Mouse (Mus musculus) cortical plate, adult 2 months (tissue): ENCODE measurements around the gene Vgf. TPM values are rescaled to one million over a fixed set of nuclear protein-coding genes. Genes with fewer than 3 reads are reported as not detected.

Experiments
- H3K27ac ChIP-seq: fragments of 200-500 bp; 2 replicates; pipeline ENCODE4 v1.5.1; 2012; ENCODE audit warnings: low read length, control low read depth, inconsistent platforms; ENCODE audit not compliant: insufficient read depth
- H3K4me1 ChIP-seq: fragments of 200-500 bp; 2 replicates; pipeline ENCODE4 v1.6.1; 2011; ENCODE audit warnings: low read length; ENCODE audit not compliant: control insufficient read depth, insufficient read depth
- H3K4me3 ChIP-seq: fragments of 200-500 bp; 2 replicates; pipeline ENCODE4 v1.5.1; 2011; ENCODE audit warnings: mild to moderate bottlenecking, low read length, control low read depth; ENCODE audit not compliant: insufficient read depth
- CTCF ChIP-seq: fragments of 200-500 bp; IDR thresholded peaks from 2 replicates; pipeline ENCODE4 v1.5.1; 2011; ENCODE audit warnings: mild to moderate bottlenecking, control low read depth, low read length; ENCODE audit not compliant: insufficient read depth; ENCODE audit errors: extremely low read depth
- POLR2A ChIP-seq: fragments of 200-500 bp; IDR thresholded peaks from 2 replicates; pipeline ENCODE4 v1.6.1; 2011; ENCODE audit warnings: mild to moderate bottlenecking, low read length, control low read depth; ENCODE audit not compliant: insufficient read depth; ENCODE audit errors: extremely low read depth
- polyA plus RNA-seq: library from polyadenylated mRNA; depleted of rRNA; stranded (reverse); fragments of >200 nt; gene quantifications from 2 replicates; pipeline ENCODE4 v1.2.3, GENCODE M21; 2012

Gene Vgf
- polyA plus RNA-seq, 1 experiment = 168 TPM

DNA sequence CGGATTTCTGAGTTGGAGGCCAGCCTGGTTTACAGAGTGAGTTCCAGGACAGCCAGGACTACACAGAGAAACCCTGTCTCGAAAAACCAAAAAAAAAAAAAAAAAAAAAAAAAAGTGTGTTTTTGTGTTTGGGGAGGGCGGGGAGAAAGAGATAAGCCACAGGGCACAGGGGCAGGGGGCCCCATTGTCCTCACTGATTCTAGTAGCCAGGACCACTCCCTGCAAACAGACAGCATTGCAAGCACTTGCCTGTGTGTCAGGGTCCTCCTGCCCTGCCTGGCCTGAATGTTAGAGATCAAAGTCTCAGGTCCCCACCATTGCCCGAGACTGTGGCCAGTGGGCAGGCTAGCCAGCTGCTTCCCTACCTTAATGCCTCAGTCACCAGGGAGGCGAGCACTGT is 26.7 kb upstream of the Vgf start:
- TF ChIP-seq CTCF (no peak), POLR2A (no peak)
- Histone ChIP-seq H3K4me3 (no peak overlapping the region), H3K4me1 (no peaks in the 10 kb centered on the region), H3K27ac (no peak overlapping the region)

DNA sequence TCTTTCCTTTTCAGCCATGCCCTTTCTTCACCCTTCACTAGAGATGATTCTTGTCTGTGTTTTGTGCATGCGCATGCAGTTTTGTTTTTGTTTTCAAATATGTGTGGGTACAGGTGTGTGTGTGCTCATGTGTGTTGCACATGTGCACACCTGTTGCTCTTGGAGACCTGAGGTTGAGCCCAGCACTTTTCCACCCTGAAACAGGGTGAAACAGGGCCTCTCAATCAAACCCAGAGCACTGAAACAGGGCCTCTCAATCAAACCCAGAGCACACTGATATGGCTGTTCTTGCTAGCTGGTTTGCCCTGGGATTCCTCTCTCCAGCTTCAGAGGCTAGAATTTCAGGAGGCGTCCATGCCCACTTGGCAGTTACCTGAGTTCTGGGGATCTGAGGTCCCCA is 25.6 kb upstream of the Vgf start:
- Histone ChIP-seq H3K4me1 (no peaks in the 10 kb centered on the region), H3K4me3 (no peak overlapping the region), H3K27ac (no peak overlapping the region)
- no peak for TF ChIP-seq POLR2A

DNA sequence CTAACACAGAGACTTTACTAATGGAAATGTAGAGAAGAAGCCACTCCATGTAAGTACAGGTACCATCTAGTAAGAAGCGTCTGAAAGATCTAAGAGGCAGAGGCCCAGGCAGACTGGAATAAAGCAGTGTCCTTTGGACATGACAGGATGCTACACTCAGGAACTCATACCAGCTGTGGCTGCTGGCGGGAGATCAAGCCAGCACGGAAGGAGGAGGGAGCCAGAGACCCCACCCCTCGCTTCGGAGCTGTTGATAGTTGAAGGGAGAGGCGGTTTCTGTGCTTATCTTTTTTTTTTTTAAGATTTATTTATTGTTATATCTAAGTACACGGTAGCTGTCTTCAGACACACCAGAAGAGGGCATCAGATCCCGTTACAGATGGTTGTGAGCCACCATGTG is 18.9 kb upstream of the Vgf start:
- no peak for TF ChIP-seq CTCF
- TF ChIP-seq POLR2A = no peak
- H3K27ac ChIP-seq = no peak overlapping the region
- no peak overlapping the region for H3K4me3 ChIP-seq
- H3K4me1 ChIP-seq = no peaks in the 10 kb centered on the region

DNA sequence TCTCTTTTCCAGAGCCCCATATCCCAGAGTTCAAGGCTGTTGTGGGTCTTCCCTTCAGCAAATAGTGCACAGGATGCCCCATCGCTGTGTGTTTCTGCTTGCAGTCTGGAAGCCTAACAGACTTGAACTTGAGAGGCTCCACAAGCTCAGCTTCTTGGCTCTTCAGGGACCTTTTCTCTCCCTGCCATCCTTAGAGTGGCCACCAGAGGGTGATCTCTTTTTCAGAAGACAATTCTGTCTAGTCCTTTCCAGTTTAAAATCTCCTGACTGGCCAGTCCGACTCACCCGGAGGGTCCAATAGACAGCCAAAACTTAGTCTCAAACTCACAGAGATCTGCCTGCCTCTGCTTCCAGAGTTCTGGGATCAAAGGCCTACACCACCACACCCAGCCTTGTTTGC is 16.2 kb upstream of the Vgf start:
- H3K4me1 ChIP-seq = no peaks in the 10 kb centered on the region
- H3K27ac ChIP-seq = no peak overlapping the region
- no peak overlapping the region for H3K4me3 ChIP-seq
- TF ChIP-seq CTCF (peak; percentile 44), POLR2A (no peak)

DNA sequence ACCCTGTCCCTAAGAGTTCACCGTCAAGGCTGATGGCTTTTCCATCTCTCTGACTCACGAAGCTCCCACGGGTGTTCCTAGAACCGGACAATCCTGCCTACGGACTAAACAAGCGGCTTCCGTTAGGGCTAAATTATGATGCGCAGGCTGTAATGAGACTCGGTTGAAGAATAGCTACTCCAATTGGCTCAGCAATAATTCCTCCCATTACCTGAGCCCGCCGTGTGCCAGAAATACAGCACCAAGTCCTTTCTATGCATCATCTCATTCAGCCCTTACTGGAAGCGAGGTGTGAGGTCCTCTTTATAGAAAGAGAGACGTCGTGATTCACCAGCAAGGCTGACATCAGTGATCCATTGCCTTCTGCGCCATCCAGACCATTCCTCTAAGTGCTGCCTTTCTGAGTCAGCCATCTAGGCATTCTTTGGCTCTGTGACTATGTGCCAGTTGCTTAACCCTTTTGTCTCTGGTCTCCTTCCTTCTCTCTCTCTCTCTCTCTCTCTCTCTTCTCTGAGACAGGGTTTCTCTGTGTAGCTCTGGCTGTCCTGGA is 13.7 kb upstream of the Vgf start:
- TF ChIP-seq POLR2A = no peak
- TF ChIP-seq CTCF = no peak
- no peak overlapping the region for H3K27ac ChIP-seq
- H3K4me1 ChIP-seq = no peaks in the 10 kb centered on the region
- H3K4me3 ChIP-seq = no peak overlapping the region

DNA sequence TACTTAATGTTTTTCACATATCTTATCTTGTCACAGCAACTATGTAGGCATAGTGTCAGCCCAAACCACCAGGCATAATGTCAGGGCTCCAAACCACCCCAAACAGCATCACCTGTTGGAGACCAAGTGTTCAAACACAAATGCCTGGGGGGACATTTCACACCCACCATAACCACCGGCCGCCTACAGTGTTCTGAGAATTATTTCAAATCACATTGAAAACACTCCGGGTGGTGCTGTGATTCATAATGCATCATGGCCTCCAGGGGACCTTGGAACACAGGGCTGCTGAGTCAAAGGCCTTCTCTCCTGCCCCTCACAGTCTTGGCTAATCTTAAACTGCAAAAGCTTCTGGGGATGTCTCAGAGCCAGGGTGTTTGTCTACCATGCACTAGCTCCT is 10.3 kb upstream of the Vgf start:
- no peak overlapping the region for H3K4me3 ChIP-seq
- H3K4me1 ChIP-seq = no peaks in the 10 kb centered on the region
- TF ChIP-seq POLR2A (no peak), CTCF (no peak)
- H3K27ac ChIP-seq = no peak overlapping the region

DNA sequence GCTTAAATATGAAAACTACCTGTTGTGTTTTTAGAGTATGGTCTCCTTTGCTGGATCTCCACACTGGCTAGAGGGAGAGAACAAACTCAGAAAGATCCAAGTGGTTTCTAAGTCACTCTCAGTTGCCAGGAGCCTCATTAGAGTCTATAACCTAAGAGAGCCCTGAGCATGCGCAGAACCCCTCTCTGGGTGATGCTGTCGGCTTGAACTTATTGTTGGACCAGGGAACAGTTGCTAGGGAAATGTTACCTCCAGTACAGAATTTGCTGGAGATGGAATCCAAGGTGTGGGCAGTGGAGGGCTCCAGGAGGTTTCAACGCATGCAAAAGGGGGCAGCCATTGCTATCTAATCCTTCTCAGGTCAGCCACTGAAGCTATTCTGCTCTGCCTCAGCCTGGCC is 1.9 kb upstream of the Vgf start:
- H3K4me1 ChIP-seq = no peaks in the 10 kb centered on the region
- no peak overlapping the region for H3K27ac ChIP-seq
- H3K4me3 ChIP-seq = no peak overlapping the region
- TF ChIP-seq CTCF (no peak), POLR2A (no peak)

DNA sequence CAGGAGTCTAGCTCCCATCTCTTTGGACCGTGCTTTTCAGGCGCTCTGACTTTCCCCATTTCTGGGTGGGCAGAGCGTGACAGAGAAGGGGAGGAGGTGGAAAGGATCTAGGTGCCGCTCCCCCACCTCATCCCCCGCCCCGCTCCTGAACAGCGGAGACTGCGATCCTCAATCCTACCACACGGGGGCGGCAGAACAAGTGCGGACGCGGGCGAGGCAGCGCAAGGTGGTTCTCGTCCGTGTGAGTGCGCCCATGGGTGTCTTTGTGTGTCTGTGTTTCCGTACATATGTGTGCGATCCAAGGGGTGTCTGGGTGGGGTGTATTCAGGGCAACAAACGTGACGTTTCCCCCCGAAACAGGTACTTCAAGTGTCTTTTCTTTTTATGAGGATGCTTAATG is 1.1 kb upstream of the Vgf start:
- TF ChIP-seq POLR2A (no peak), CTCF (peak; percentile 80)

DNA sequence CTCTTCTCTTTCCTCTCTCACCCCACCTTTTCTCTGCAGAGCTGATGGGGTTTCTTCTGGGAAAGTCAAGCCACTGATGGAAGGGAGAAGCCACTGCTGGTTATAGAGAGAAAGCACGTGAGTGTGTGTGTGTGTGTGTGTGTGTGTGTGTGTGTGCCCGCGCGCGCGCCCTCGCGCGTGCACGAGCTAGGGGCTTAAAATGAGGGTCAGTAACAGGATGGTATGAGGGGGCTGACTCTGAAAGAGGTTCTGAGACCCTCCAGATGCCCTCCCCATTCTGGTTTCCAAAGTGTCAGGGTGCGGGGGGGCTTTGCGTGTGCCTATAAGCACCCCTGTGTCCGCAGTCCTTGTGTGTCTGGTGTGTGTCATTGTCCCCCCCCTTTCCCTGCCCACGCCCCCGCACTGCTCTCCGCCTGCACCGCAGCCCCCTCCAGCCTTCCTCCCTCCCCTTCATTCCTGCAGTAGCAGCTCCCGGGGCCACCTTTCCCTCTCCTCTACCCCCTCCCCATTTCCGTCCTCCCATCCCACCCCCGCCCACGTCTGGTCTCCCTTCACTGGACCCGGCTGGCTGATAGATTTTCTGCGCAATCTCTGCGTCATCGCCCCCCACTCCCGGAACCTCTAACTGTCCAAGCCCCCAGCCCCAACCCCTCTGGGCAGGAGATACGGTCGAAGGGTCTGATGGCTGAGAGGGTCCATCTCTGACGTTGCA is 2.5 kb downstream of the Vgf start:
- Histone ChIP-seq H3K27ac (no peak overlapping the region), H3K4me1 (no peaks in the 10 kb centered on the region), H3K4me3 (peak overlapping the region; percentile 76; the same call in 1 of the 2 replicates)
- TF ChIP-seq POLR2A (0 out of 2 replicates have a peak, but pooled peaks have one; percentile 12), CTCF (no peak)

More for the DNA sequence above, 1.1 kb upstream of the Vgf start:
- Histone ChIP-seq H3K4me1 (no peaks in the 10 kb centered on the region), H3K4me3 (peak overlapping the region; percentile 30), H3K27ac (no peak overlapping the region)

DNA sequence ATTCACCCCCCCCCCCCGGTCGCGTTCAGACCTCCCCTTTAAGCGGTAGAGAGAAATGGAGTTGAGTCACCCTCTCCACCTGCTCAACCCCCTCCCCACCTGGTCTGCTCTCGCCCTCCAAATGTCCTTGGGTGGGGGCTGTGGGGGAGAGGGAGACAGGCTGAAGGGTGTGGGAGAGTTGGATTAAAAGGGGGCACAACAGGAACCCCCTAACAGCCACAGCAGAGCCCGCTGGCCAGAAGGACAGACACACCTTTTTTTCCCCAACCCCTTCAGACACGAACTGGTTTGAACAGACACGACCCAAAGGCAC is 3.0 kb downstream of the Vgf start:
- Histone ChIP-seq H3K27ac (no peak overlapping the region), H3K4me1 (no peaks in the 10 kb centered on the region), H3K4me3 (peak overlapping the region; percentile 76)
- no peak for TF ChIP-seq POLR2A
- TF ChIP-seq CTCF = no peak
